Mouse (Mus musculus) Patski (cell line): Measurements from ENCODE around the gene Asap3. TPM values are rescaled to one million over a fixed set of nuclear protein-coding genes. Genes with fewer than 3 reads are reported as not detected.
A peak's percentile ranks its signal among the peaks of the same experiment; 100 is the strongest.

Experiments used
- ATAC-seq: fragments of 100-300 bp; one replicate; pipeline ENCODE4 v1.8.0; 2021
- CTCF ChIA-PET: fragments of 350-600 bp; sonication (Branson Sonifier 250); formaldehyde crosslinking; loops from one replicate; lab custom pipeline; 2022; ENCODE audit warnings: inconsistent platforms; lab: Charles Lee
- POLR2A ChIA-PET: fragments of 350-600 bp; sonication (Branson Sonifier 250); formaldehyde crosslinking; loops from one replicate; lab custom pipeline; 2022; ENCODE audit warnings: antibody characterized with exemption, inconsistent platforms; lab: Charles Lee
- DNase-seq: peaks from one replicate; pipeline ENCODE4 v3.0.0-alpha.2; 2011; ENCODE audit warnings: low read depth, low spot score
- H3K27me3 ChIP-seq: fragments of 371-371 bp; one replicate; pipeline ENCODE4 v1.5.1; 2021
- CTCF ChIP-seq: fragments of 100-300 bp; IDR thresholded peaks from one replicate; pipeline ENCODE4 v1.5.1; 2021
- in situ Hi-C: fragments of 300-500 bp; cut with MboI; formaldehyde crosslinking; loops from 3 replicates; pipeline ENCODE4 v1.11.1; 2018; ENCODE audit warnings: low pct_unique_long_range_greater_than_20kb, mixed read lengths
- polyA plus RNA-seq: library from polyadenylated mRNA; unstranded; gene quantifications from one replicate; pipeline ENCODE4 v1.2.3, GENCODE M21; 2021

Gene Asap3
- polyA plus RNA-seq, 1 experiment from 2014 or later, result 5.5 TPM

- ATAC-seq (no peak), DNase-seq (no peak)
- no peak for TF ChIP-seq CTCF
- POLR2A ChIA-PET, result no interaction called here
- in situ Hi-C loops, result no loop called here
- CTCF ChIA-PET, result interaction anchor here (1.4 kb wide), 1 partner anchor 15 kb away, joined by 5 read pairs; no protein-coding TSS in a partner anchor
- H3K27me3 ChIP-seq, result no peaks in the 10 kb centered on the region
Measured at GRCm38 (mm10) chr4:136195629-136196028, 10.5 kb upstream of the Asap3 start.

GRCm38 (mm10) chr4:136196201-136196600 lies 10.0 kb upstream of the Asap3 start:
- no peaks in the 10 kb centered on the region for H3K27me3 ChIP-seq
- ChIA-PET CTCF (no interaction called here), POLR2A (no interaction called here)
- ATAC-seq (no peak), DNase-seq (no peak)
- in situ Hi-C loops, result no loop called here
- no peak for TF ChIP-seq CTCF

DNA sequence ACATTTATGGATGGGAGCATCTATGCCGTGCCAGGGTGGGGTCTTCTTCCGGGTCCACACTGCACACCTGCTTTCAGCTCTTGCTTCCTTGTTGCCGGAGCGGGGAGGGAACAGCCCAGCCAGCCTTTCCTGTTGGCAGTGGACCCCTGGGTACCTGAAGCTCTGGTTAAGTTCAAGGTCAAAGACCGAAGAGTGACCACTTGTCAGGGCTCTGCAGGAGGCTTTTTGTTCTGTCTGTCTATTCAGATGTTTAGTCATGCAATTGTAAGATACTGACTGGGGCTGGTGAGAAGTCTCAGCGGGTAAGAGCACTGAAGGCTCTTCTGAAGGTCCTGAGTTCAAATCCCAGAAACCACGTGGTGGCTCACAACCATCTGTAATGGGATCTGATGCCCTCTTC lies 7.3 kb upstream of the Asap3 start:
- ChIA-PET POLR2A (no interaction called here), CTCF (interaction anchor here (1.4 kb wide), 1 partner anchor 36 kb away, joined by 3 read pairs; no protein-coding TSS in a partner anchor)
- H3K27me3 ChIP-seq, result no peaks in the 10 kb centered on the region
- ATAC-seq (no peak), DNase-seq (no peak)
- in situ Hi-C loops, result no loop called here
- TF ChIP-seq CTCF, result no peak

GRCm38 (mm10) chr4:136199562-136200292 lies 6.4 kb upstream of the Asap3 start:
- CTCF ChIA-PET, result interaction anchor here (0.7 to 1.7 kb wide), 8 partner anchors 11 to 42 kb away, joined by 3 to 5 read pairs (median 3); no protein-coding TSS in a partner anchor
- in situ Hi-C loops, result loop anchor here (5.0 kb wide), 2 partner anchors 37 to 43 kb away; no protein-coding TSS in a partner anchor
- no peaks in the 10 kb centered on the region for H3K27me3 ChIP-seq
- TF ChIP-seq CTCF, result peak; percentile 82
- ATAC-seq (no peak), DNase-seq (no peak)
- POLR2A ChIA-PET, result no interaction called here

DNA sequence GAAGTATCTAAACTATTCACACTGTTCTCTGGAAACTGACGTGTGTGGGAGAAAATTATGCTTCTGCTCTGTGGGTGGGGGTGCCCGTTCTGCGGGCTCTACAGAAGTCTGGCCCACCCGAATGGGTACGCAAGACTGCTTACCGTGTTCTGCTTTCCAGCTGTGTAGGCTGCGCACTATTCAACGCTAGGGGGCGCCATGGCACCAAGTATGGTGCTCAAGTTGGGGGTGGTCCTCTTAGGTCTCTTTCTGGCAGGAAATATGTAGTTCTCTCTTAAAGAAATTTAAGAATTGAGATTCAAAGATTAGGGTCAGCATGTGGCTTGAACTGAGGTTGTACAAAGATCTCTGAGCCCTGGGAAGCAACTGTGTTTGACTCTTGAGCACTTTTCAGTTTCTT lies 3.7 kb upstream of the Asap3 start:
- in situ Hi-C loops, result loop anchor here (5.0 kb wide), 2 partner anchors 40 kb away; no protein-coding TSS in a partner anchor
- CTCF ChIA-PET, result interaction anchor here (1.2 to 1.9 kb wide), 4 partner anchors 9 to 40 kb away, joined by 3 to 7 read pairs (median 6); no protein-coding TSS in a partner anchor
- H3K27me3 ChIP-seq, result no peaks in the 10 kb centered on the region
- TF ChIP-seq CTCF, result peak; percentile 71
- POLR2A ChIA-PET, result no interaction called here
- ATAC-seq (no peak), DNase-seq (no peak)

GRCm38 (mm10) chr4:136204775-136205174 lies 1.4 kb upstream of the Asap3 start:
- no peak for DNase-seq
- no peak for ATAC-seq
- in situ Hi-C loops, result loop anchor here (5.0 kb wide), 2 partner anchors 38 to 42 kb away; no protein-coding TSS in a partner anchor
- ChIA-PET CTCF (interaction anchor here (1.1 to 1.7 kb wide), 3 partner anchors 15 to 119 kb away, joined by 4 read pairs; no protein-coding TSS in a partner anchor), POLR2A (no interaction called here)
- no peak for TF ChIP-seq CTCF
- H3K27me3 ChIP-seq, result no peaks in the 10 kb centered on the region

GRCm38 (mm10) chr4:136206943-136207342 lies 778 bp downstream of the Asap3 start:
- no peak for DNase-seq
- in situ Hi-C loops, result no loop called here
- ChIA-PET CTCF (interaction anchor here (1.0 kb wide), 1 partner anchor 34 kb away, joined by 3 read pairs; no protein-coding TSS in a partner anchor), POLR2A (no interaction called here)
- TF ChIP-seq CTCF, result no peak
- H3K27me3 ChIP-seq, result no peaks in the 10 kb centered on the region
- no peak for ATAC-seq

DNA sequence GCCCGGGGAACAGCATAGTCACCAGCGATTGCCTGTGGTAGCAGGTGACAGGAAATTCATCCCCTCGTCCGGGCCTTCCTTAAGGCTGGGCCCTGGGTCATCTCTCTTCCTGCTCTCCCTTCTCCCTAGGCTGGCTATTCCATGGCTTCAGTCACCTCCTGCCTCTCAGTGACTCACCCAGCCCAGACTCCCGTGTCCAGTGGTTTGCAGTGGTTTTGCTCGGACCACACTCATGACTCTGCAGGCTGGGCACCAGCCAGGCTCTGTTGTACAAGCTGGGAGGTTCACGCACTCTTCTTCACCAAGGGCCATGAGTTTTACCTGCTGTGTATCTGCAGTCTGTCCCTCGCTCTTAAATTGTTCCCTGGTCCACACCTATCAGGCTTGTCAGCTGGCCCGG lies 4.8 kb downstream of the Asap3 start:
- DNase-seq (peak; percentile 24), ATAC-seq (no peak)
- ChIA-PET CTCF (no interaction called here), POLR2A (no interaction called here)
- TF ChIP-seq CTCF, result no peak
- in situ Hi-C loops, result no loop called here
- H3K27me3 ChIP-seq, result no peaks in the 10 kb centered on the region

DNA sequence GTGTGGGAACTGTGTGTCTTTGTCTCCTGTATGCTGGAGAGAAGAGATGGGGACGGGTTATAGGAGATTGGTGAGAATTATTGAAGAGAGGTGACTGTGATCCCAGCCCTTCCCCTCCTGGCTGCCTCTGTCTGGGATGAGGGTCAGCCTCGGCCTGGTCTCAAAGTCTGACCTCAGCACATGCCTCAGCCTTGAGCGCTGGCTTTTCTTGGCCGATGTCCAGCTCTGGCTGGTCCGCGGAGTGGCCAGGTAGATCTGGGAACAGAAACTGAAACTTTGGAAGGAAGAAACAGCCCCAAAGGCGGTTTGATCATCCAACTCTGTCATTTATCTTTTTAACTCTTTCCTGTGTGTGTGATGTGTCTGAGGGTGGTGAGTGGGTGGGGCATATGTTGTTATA lies 7.5 kb downstream of the Asap3 start:
- H3K27me3 ChIP-seq, result no peaks in the 10 kb centered on the region
- TF ChIP-seq CTCF, result no peak
- in situ Hi-C loops, result no loop called here
- no peak for DNase-seq
- ATAC-seq, result no peak
- ChIA-PET CTCF (no interaction called here), POLR2A (no interaction called here)

DNA sequence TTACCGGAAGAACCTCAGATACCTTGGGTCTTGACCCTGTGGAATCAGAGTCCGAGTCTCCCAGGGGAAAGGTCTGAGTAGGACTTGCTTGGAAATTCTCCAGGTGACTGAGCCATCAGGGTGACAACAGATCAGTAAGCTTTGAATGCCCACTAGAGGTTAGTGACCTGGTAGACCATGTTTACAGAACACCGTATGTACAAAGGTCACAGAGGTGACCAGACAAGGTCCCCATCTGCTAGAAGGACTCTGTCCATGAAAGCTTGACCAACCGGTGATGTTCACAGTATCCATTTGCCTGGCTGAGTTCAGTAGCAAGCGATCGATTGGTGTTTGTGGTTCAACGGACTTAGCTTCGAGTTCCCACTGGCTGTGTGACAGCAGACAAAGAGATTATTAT lies 8.7 kb downstream of the Asap3 start:
- DNase-seq (no peak), ATAC-seq (no peak)
- ChIA-PET POLR2A (no interaction called here), CTCF (interaction anchor here (1.3 kb wide), 1 partner anchor 15 kb away, joined by 3 read pairs; no protein-coding TSS in a partner anchor)
- in situ Hi-C loops, result no loop called here
- H3K27me3 ChIP-seq, result no peaks in the 10 kb centered on the region
- TF ChIP-seq CTCF, result no peak

DNA sequence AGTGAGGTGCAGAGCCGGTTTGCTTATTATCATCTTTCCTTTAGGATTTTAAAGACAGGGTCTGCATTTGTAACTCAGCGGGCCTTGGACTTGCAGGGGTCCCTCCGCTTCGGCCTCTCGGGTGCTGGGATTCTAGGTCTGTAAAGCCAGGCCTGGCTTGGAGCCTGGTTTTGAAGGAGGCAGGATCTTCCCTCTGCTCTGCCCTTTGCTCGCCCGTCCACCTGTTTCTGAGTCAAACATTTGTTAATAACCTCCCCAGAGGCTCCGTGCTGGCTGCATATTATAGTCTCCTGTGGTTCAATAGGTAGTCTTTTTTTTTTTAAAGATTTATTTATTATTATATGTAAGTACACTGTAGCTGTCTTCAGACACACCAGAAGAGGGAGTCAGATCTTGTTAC lies 9.4 kb downstream of the Asap3 start:
- DNase-seq (no peak), ATAC-seq (no peak)
- ChIA-PET POLR2A (no interaction called here), CTCF (interaction anchor here (1.3 kb wide), 1 partner anchor 15 kb away, joined by 3 read pairs; no protein-coding TSS in a partner anchor)
- no peaks in the 10 kb centered on the region for H3K27me3 ChIP-seq
- in situ Hi-C loops, result no loop called here
- TF ChIP-seq CTCF, result no peak
